Mouse (Mus musculus) neural tube, embryonic 14.5 days (tissue): ENCODE results near the gene Nkain2. TPM values are rescaled to one million over a fixed set of nuclear protein-coding genes. Genes with fewer than 3 reads are reported as not detected.

Experiments
- ATAC-seq: fragments of 200-750 bp; cut with Nextera tagmentation; 2 replicates; pipeline ENCODE4 v1.8.0; 2017; ENCODE audit warnings: low read depth, mild to moderate bottlenecking, moderate TSS enrichment, moderate library complexity
- H3K27ac ChIP-seq: fragments of 300-500 bp; sonication (generic); 2 replicates; pipeline ENCODE4 v1.5.1; 2014; ENCODE audit warnings: low read depth, mild to moderate bottlenecking, control low read depth, low read length, moderate library complexity, mixed read lengths
- H3K27me3 ChIP-seq: fragments of 300-500 bp; sonication (generic); 2 replicates; pipeline ENCODE4 v1.6.1; 2014; ENCODE audit warnings: low read length; ENCODE audit not compliant: control insufficient read depth, insufficient read depth
- H3K36me3 ChIP-seq: fragments of 300-500 bp; sonication (generic); 2 replicates; pipeline ENCODE4 v1.6.1; 2014; ENCODE audit warnings: low read length, mixed read lengths; ENCODE audit not compliant: control insufficient read depth, insufficient read depth
- H3K4me1 ChIP-seq: fragments of 300-500 bp; sonication (generic); 2 replicates; pipeline ENCODE4 v1.6.1; 2014; ENCODE audit warnings: low read length; ENCODE audit not compliant: control insufficient read depth, insufficient read depth
- H3K4me2 ChIP-seq: fragments of 300-500 bp; sonication (generic); 2 replicates; pipeline ENCODE4 v1.6.1; 2014; ENCODE audit warnings: mild to moderate bottlenecking, low read depth, low read length, control low read depth
- H3K4me3 ChIP-seq: fragments of 300-500 bp; sonication (generic); 2 replicates; pipeline ENCODE4 v1.5.1; 2014; ENCODE audit warnings: low read depth, low read length, control low read depth, mixed read lengths
- H3K9ac ChIP-seq: fragments of 300-500 bp; sonication (generic); replicated peaks from 2 replicates; pipeline ENCODE4 v1.6.1; 2014; ENCODE audit warnings: low read depth, mild to moderate bottlenecking, control low read depth, low read length, mixed read lengths
- H3K9me3 ChIP-seq: fragments of 300-500 bp; sonication (generic); 2 replicates; pipeline ENCODE4 v1.6.1; 2016; ENCODE audit warnings: low read length; ENCODE audit not compliant: control insufficient read depth
- WGBS: fragments of 180-500 bp; shearing (Covaris S2); extraction: QIAGEN DNeasy Blood & Tissue Kit; methylation state at CpG from one replicate; pipeline ENCODE4 v1.1.7; 2014; 5-methylcytosine and 5-hydroxymethylcytosine counted together
- polyA plus RNA-seq: library from polyadenylated mRNA; unstranded; fragments of >200 nt; fragmentation: Nextera tagmentation; extraction: Ambion mirVana; gene quantifications from 2 replicates; pipeline ENCODE4 v1.2.1, GENCODE M21; 2014

Nkain2 gene
- polyA plus RNA-seq, 1 experiment from 2014 or later = 24.3 TPM

DNA sequence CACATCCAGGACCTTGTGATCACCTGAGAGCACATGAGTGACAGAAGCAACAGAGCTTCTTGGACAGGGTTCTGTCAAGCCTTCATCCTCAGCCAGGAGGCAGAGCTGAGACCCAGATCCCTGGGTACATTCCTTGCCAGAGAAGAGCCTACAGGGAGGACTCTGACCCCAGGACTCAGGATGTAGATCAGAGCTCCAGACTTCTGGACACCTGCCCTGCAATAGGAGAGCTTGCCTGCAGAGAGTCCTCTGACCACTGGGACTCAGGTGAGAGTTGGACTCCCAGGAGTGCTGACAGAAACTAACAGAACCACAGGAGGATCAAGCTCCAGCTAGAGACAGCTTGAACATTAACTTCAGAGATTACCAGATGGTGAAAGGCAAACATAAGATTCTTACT is 1162.2 kb downstream of the Nkain2 start:
- H3K36me3 ChIP-seq = no peaks in the 10 kb centered on the region
- H3K4me1 ChIP-seq = no peaks in the 10 kb centered on the region
- H3K9ac ChIP-seq = no peak overlapping the region
- H3K27ac ChIP-seq = no peak overlapping the region
- H3K4me2 ChIP-seq = no peak overlapping the region
- no peaks in the 10 kb centered on the region for H3K9me3 ChIP-seq
- H3K27me3 ChIP-seq = no peaks in the 10 kb centered on the region
- ATAC-seq = no peak
- H3K4me3 ChIP-seq = no peak overlapping the region

DNA sequence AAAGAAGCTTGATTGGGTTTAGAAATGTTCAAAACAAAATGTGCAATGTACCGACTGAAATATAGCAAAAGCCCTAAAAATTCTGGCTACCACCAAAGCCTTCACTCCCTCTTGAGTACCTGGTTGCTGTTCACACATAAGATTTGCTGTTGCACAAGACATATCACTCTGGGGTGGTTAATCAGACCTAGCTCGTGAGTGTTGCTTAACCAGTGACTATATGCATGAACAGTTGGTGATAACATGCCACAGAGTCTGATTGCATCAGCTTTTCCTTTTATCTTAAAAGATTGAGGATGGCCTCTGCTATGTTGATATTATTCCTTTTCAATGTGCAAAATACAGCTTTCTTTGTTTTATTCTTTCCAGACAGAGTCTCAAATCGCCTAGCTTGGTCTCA is 1243.0 kb downstream of the Nkain2 start:
- no peak overlapping the region for H3K4me2 ChIP-seq
- no peaks in the 10 kb centered on the region for H3K4me1 ChIP-seq
- no peak overlapping the region for H3K9ac ChIP-seq
- H3K9me3 ChIP-seq = no peaks in the 10 kb centered on the region
- H3K27ac ChIP-seq = no peak overlapping the region
- H3K4me3 ChIP-seq = no peak overlapping the region
- 89% methylated on average over 3 of the region's 3 CpGs for WGBS
- no peaks in the 10 kb centered on the region for H3K36me3 ChIP-seq
- no peaks in the 10 kb centered on the region for H3K27me3 ChIP-seq
- ATAC-seq = no peak

DNA sequence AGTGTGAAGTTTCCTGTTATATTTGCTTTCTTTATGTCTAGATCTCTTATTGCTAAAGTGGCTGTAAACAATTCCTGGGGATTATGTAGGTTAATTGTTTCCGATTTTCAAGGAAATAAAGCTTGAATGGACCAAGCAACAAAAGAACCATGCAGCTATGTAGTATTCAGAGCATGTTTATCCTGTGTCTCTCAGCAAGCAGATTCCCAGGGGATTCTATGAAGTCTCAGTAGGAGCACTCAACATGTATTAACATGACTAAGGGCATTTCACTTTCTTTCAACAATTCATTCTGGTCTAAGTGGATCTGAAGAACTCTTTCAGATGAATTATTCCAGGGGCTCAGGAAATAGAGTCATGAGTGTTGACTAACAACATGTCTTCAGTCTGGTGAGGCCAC is 1244.2 kb downstream of the Nkain2 start:
- Histone ChIP-seq H3K4me2 (no peak overlapping the region), H3K9me3 (no peaks in the 10 kb centered on the region), H3K9ac (no peak overlapping the region), H3K4me3 (no peak overlapping the region), H3K4me1 (no peaks in the 10 kb centered on the region), H3K36me3 (no peaks in the 10 kb centered on the region), H3K27ac (no peak overlapping the region), H3K27me3 (no peaks in the 10 kb centered on the region)
- WGBS = 39% methylated on average over 1 of the region's 1 CpGs
- no peak for ATAC-seq

Other genes with a start within 250 kb of the Nkain2 start
- gene Trdn, start 190.1 kb upstream of the Nkain2 start, polyA plus RNA-seq = 0.28 TPM in 1 of 2 replicates, not detected in the other